Mouse (Mus musculus) lung, adult 18-20 months (tissue): ENCODE data around the gene Dnah10.

Source experiments
- DNase-seq, 2 experiments: peaks; one replicate each; pipeline ENCODE4 v3.0.0; 2022; ENCODE audit warnings: mixed read lengths in 2 of 2

The Dnah10 gene

DNA sequence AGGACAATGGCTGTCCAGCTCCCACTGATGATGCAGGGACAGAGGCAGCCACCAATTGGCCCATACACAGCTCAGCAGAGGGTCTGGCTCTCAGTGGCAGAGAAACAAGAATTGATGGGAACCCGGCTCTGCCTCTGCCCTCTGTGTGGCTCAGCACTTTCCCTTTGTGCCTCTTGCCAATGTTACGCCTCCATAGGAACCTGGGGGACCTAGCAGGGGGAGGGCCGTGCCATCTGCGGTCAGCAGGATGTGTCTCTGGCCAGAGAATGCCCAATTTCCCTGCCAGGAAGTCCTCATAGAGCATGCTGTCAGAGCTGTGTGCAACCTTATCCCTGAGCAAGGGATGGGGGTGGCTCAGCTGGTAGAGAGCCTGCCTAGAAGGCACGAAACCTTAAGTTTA, 89.9 kb downstream of the Dnah10 start:
- no peak for DNase-seq

DNA sequence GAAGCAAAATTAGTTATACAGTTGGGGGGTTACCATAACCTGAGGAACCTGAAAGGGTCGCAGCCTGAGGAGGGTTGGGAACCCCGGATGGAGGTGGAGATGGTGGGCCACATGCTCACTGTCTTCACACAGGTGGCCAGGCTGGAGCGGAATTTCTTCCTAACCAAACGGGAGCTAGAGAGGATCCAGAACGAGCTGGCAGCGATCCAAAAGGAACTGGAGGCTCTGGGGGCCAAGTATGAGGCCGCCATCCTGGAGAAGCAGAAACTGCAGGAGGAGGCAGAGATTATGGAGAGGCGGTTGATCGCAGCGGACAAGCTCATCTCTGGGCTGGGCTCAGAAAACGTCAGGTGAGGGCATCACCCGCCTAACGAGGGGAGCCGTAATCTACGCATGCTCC, 92.2 kb downstream of the Dnah10 start:
- DNase-seq, result no peak

DNA sequence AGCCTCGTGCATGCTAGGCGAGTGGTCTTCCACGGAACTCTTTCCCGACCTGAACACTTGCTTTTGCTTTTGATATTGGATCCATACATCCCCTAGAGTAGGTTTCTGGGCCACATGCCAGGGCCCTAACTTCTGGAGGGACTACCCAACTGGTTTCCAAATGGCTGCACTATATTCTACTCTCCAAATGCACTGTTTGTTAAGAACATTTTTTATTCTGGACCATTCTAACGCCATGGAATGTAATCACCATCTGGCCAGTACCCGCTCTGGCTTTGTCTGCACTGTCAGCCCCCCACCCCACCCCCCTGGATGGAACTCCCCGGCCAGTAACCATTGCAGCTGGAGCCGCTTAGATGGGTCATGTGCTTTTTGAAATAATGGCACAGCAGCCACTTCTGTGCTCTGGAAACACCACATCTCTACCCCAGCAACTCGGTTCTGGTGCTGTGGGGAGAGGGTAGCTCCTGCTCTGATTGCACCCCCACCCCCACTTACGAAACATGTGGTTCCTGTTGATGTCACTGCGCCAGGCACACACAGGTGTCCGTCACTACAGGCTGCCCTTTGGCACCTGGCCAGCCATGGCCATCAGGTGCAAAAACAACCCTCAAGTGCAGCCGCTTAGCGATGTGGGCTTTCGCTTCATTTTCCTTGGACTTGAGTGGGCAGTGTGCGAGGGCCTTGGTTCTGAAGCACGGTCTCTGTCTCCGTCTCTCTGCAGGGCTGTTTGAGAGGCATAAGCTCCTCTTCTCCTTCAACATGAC, 97.4 kb downstream of the Dnah10 start:
- no peak for DNase-seq

DNA sequence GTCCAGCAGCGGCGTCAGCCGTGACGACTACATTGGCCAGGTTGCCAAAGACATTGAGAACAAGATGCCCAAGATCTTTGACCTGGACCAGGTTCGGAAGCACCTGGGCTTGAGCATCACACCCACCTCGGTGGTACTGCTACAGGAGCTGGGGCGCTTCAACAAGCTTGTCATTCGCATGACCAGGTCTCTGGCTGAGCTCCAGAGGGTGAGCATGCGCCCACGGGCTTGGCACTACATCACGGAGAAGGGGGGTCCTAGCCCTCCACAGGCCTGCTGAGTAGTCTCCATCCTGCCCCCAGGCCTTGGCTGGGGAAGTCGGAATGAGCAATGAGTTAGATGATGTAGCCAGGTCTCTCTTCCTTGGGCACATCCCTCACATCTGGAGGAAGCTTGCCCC, 105.4 kb downstream of the Dnah10 start:
- DNase-seq, result no peak

DNA sequence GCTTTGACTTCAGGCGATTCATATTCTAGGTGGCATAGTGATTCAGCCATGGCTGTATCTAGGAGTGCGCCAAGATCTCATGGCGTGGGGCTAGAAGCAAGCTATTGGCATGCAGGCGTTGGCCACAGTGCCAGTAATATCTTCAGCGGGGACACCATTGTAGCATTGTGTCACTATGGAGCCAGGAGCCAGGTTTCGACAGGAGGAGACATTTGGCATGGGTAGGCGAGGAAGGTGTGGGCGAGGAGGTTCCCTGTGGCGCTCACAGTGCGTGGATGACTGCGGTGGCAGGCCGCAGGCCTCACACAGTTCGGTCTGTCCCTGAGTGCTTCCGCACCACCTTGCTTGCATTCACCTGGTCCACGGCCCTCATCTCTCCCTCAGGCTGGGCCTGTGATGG, 110.3 kb downstream of the Dnah10 start:
- DNase-seq, result no peak

DNA sequence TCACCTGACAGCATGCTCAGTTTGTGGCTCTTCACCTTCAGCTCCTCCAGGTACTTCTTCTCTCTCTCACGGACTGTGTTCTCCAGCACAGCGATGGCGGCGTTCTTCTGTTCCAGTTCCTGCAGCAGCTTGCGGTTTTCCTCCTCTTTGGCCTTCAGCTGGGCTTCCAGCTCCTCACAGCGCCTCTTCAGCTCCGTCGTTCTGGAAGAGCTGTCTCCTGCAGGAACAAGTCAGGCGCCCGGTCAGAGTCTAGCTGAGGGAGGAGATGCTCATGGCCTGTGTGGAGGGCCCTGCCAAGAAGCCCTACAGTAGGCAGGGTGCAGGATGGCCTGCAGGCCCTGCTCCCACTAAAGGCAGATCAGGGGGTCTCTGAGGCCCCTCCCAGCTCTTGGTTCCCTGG, 111.2 kb downstream of the Dnah10 start:
- no peak for DNase-seq

DNA sequence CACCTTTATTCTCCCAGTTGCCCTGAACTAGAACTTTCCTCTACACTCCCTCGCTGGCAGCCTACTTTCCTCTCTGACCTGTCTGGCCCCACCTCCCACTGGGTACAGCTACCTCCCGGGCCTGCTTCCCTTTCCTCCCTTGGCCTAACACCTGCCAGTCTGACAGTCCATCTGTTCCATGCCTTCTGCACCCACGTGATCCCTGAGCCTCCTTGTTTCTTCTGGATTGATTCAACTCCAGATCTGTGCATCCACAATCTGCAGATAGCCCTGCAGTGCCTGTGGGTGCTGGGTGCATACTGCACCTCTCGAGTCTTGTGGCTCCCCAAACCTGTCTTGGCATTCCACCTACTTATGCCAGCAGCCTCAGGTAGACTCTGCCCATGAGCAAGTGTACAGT, 111.7 kb downstream of the Dnah10 start:
- DNase-seq, result no peak

DNA sequence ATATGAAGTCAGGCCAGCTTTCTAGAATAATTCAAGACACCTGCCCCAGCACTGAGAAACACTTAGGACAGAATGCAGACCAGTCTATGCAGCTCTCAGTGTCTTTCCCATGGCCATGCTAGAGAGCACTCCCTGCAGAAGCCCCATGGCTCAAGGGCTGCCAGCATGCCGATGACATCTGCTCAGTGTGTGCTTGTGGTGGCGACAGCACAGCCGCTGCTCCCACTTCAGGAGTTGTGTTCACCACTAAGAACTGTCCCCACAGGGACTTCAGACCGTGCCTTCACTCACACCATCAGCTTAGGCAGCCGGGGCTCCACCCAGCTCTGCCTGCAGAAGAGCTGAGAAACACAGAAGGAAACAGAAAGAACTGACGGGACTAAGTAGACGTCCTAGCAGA, 115.3 kb downstream of the Dnah10 start:
- no peak for DNase-seq

DNA sequence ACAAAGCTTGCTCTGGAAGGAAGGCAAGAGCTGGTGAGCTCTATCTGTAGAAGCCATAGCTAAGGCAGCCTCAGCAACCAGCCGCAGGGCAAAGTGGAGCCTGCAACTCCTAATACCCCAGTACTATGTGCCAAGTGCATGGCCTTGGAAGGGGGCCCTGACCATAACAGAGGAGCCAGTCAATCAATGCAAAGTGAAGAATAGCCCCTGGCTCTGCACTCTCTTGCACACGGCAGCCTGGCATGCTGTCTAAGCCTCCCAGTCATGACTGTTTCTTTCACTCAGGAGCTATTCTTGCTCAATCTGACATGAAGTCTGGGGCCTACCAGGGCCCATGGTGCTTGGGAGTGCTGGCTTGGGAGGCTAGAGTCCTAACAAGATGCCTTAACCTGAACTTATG, 115.8 kb downstream of the Dnah10 start:
- DNase-seq, result no peak

DNA sequence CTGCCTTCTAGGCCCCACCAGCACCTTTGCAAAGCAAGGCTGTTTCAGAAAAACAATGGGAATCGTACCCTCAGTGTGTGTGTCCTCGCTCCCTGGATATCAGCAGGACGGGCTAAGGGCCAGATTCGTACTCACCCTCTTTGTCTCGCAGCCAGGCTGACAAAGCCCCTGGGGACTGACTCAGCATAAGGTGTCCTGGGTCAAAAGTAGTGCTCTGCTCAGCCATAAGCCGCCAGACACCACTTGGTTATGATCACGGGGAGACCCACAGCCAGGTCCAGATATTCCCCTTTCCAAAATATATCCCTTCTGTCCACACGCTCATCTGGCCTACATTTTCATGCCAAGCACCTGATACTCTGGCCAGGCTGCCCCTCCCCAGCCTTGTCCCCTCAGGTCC, 118.5 kb downstream of the Dnah10 start:
- no peak for DNase-seq

DNA sequence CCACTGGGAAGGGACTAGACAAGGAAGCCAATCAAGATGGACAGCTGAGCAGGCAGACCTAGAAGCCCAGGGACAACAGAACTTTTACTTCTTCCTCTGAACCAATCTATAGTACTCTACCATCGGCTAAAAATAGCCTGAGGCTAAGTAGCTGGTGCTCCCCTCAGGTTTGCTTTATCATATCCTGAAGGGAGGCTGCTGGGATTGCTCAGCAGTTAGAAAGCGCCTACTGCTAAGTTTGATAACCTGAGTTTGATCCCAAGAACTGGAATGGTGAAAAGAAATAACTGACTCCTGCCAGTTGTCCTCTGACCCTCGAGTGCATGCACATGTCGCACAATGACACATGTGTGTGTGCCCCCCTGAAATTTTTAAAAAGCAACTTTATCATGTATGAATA, 120.0 kb downstream of the Dnah10 start:
- DNase-seq, result no peak

DNA sequence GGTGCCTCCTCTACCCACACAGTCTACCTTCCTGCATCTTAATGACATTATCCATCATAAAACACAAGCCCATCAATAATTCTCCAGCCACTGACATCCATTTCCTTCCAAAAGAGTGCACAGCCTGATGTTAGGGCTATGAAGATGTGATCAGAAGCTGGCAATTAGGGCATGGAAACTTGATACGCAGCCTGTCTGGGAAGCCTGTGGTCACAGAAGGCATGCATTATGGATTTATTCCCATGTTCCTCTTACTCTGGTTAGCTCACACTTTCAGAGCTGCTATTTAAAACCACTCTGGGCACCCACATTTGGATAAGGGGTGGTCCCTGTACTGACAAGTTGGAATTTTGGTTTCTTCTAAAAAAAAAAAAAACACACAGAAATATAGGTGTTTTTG, 122.1 kb downstream of the Dnah10 start:
- DNase-seq, result no peak

DNA sequence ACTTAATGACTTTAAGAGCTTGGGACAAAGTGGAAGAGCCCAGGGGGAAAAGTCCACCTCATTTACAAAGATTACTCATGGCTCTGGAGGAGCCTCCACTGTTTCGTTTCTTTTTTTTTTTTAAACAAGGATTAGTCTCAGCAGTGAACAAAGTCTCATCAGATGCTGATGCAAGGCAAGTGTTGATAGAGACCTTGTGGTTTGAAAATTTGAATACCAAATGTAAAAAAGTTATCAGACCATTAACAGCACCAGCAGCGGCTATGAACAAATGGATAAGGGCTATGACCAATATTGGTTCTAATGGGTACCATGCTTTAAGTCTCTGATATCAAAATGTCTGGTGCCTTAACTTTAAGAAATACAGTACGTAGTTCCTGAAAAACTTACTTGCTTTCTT, 124.1 kb downstream of the Dnah10 start:
- no peak for DNase-seq

DNA sequence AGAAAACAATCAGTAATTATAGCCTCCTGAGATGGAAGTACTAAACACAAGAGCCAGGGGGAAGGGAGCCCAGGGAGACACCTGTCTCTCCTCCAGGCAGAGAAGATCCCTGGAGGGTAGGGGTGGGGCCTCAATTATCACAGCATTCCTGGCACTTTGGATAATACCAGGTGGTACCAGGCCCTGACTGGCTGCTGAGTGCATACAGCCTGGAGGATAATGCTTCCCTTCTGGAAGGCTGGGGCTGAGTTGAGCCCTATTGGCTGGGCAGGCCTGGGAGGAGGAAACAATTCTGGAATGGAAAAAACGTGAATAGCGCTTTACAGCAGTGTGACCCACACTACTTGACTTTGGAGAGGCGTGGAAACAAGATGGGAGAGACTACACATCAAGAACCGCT, 126.7 kb downstream of the Dnah10 start:
- peak; percentile 18 to 33 for DNase-seq

DNA sequence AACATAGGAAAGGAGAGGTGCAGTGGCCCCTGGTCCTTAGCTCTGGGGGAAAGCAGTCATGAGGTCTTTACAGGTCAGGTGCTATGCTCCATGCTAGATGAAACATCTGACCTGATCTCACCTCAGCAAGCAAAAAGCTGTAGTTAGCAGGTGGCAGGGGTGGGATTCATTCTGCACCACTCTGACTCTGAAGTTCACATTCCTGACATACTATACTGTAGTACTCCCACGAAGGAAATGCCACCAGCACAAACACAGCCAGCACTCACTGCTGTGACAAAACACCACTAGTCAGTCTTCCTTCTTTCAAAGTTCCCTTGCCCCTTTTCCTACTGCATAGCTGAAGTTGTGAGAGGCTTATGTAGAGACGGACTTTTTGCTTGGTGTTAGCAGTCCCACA, 127.4 kb downstream of the Dnah10 start:
- DNase-seq, result peak in 1 of 2 experiments; percentile 23

DNA sequence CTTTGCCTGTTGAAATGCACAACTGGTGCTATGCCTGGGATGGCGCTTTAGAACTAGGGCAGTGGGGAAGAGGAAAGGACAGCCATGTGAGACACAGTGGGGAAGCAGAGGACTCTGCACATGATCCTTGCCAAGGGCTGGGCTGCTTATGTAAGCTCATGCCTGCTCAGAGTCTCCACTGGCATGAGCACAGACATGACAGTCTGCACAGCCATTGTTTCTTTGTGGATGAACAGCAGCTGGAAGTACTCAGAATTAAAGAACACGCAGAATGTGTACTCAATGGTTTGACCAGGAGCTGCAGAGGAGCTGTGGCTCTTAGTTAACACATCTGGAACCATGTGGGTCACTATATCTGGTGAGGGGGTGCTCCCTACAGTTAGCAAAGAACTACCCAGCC, 128.2 kb downstream of the Dnah10 start:
- no peak for DNase-seq

DNA sequence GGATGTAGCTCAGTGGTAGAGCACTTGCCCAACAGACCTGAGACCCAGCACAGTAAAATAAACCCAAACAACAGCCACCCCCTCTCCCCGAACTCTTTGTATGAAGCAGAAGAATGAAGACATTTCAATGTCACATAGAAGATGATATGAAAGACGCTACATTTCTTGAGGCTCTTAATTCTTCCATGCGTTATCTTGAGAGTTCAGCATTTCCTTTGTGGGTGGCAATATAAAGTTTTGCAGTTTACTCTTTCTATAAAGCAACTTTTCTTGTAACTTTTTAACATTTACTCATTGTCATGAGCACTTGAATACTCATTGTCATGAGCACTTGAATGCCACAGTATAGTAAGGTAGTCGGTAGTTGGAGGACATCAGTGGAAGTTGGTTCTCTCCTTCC, 129.3 kb downstream of the Dnah10 start:
- no peak for DNase-seq

DNA sequence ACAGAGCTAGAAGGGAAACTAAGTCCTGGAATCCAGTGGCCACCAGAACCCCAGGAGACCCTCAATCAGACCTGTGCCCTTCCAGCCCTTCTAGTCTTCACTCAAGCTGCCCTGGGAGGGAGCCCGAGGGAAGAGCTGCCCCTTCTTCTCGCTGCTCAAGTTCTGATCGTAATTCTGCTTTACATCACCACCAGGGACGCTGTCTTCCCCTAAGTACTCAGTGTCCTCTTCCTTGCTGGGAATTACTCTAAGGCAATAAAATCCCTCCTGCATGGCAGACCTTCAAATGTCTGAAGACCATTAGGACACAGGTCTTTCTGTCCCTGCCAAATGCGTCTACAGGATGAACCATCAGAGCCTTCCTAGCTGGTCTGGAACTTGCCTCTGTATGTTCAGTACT, 135.1 kb downstream of the Dnah10 start:
- no peak for DNase-seq

DNA sequence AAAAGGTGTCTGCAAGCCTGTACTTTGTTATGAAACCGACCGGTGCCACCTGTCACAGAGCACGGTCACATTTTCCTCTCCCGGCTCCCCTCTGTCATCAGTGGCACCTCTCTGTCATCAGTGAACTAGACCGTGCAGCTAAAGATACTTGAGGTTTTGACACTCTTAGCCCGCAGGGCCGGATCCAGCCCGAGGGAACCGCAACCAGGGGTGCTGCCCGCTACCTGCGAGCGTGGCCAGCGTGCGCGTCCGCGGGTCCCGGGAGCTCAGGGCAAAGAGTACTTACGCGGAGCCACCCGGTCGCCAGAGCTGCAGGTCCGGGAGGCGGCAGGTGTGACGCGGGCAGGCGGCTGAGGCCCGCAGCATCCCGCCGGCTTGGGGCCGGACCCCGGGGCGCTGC, 136.6 kb downstream of the Dnah10 start:
- peak; percentile 19 to 27 for DNase-seq

DNA sequence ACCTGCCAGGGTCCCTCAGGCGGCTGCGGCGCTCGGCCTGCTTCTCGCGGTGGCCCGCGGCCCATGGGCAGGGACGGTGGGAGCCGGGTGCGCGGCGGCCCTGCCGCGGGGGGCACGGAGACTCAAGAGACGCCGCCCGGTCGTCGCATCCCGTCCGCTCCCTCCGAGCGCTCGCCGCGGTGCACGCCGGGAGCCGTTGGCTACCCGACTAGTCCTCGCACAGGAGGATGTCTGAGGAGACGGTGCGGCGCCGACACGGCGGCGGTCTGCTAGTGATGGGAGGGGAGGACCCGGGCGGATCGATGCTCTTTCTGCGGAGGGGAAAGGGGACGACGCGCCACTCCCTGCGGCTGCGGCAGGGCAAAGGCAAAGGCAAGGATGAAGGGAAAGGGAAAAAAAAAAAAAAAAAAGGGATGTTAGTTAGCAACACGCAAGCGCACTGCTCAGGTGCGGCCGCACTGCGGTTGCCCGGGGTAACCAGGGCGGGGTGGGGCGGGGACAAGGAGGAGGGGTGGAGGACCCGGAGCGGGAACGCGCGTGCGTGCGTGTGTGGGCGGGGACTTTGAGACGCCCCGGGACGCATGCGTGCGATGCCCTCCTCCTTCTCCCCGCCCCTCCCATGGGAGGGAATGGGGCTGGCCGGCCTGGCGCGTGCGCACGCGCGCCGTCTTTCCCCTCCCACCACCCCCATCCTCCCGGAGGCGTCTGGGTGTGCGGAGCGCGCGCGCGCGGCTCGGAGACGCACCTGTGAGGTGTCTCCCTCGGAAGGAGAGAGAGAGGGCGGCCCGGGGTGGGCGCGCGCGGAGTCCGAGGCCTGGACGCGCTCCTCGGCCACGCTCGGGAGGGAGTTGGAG, 137.4 kb downstream of the Dnah10 start, which contains the start of the genes Ccdc92 and Zfp664:
Gene Ccdc92, minus strand, starts transcription at position 412 of the 854 bp plus-strand sequence.
Gene Zfp664, plus strand, starts transcription at position 679 of the 854 bp plus-strand sequence.
- DNase-seq, result peak; percentile 95 to 97

DNA sequence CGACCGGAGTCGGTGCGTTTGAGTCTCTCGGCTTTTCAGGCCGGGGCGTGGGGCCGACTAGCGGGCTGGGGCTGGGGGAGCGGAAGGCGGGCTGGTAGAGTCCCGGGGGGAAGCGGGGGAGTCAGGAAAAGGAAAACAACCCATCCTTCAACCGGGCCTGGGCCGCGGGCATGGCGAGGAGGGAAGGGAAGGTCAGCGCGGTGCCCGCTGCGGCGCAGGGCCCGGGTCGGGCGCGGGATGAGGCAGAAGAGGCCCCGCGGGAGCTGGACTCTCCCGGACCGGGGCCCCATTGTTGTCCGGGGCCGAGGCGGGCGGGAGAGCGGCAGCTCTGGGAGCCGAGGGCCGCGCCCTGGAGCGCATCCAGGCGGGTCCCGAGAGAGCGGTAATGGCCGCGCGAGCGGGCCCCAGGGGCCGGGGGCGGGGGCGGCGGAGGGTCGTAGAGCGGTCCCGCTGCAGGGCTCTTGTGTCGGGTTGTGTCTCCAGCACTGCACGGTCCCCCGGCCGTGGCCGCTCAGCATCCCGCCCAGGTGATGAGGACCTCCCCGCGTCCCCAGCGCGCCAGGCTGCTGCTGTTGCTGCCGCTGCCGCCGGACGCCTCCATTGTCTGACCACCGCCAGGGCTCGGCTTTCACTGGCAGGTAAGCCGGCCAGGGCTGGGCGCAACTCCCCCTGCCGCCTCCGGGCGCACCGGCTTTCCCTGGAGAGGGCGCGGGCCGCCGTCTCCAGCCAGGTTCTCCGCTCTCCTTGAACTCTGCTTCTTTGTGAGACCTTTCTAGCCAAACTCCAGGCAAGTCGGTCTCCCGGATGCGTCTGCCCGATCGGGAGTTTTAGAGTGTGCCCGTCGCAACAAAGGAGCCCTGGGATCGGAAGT, 138.2 kb downstream of the Dnah10 start:
- DNase-seq, result peak; percentile 23 to 40

DNA sequence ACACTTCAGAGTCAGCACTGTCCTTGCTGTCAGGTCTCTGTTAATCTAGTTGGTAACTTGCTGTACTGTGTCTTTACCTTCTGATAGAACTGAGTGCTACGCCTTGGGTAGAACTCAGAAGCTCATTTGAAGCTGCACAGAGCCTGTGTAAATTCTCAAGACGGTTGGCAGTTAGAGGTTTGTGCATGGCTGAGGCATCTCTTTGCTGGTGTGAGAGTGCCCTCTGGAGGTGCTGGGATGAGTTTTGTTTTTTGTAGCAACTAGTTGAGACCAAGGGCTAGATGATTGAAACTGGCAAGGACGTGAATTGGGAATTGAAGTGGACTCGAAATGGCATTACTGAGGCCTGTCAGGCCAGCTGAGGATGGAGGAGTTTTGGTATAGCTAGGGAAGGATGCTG, 144.1 kb downstream of the Dnah10 start:
- DNase-seq, result peak; percentile 65 to 67

DNA sequence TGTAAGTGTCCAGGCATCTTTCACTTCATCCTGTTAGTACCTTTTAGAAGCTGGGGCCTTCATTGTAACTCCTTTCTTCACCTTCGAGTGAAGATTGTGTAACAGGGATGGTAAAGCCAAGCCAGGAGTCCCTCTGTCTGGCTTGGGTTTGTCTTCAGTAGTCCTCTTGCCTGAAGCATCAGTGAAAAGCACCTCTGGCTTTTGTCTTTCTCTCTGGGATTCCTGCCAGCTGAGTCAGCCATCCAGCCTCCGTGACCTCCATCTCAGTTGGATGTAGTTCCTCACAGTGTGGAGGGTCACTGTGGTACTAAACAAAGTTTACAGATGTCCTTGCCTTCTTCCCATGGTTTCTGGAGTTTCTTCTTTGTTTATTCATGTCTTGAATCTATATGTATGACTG, 147.1 kb downstream of the Dnah10 start:
- peak; percentile 28 to 41 for DNase-seq
